Mouse (Mus musculus) limb, embryonic 12.5 days (tissue): Measurements from ENCODE around the gene Rpl7l1. TPM values are rescaled to one million over a fixed set of nuclear protein-coding genes. Genes with fewer than 3 reads are reported as not detected.

Experiments
- ATAC-seq: fragments of 200-750 bp; cut with Nextera tagmentation; 2 replicates; pipeline ENCODE4 v1.8.0; 2017; ENCODE audit warnings: low read depth, moderate TSS enrichment; ENCODE audit not compliant: insufficient number of reproducible peaks, insufficient read depth, low FRiP score, low TSS enrichment
- H3K27ac ChIP-seq: fragments of 300-500 bp; sonication (generic); 2 replicates; pipeline ENCODE4 v1.5.1; 2016; ENCODE audit warnings: mild to moderate bottlenecking, moderate library complexity
- H3K27me3 ChIP-seq: fragments of 300-500 bp; sonication (generic); 2 replicates; pipeline ENCODE4 v1.6.1; 2016; ENCODE audit warnings: mild to moderate bottlenecking, moderate library complexity
- H3K36me3 ChIP-seq: fragments of 300-500 bp; sonication (generic); 2 replicates; pipeline ENCODE4 v1.6.1; 2016; ENCODE audit warnings: mild to moderate bottlenecking, moderate library complexity
- H3K4me1 ChIP-seq: fragments of 300-500 bp; sonication (generic); replicated peaks from 2 replicates; pipeline ENCODE4 v1.6.1; 2016
- H3K4me2 ChIP-seq: fragments of 300-500 bp; sonication (generic); 2 replicates; pipeline ENCODE4 v1.6.1; 2016; ENCODE audit warnings: mild to moderate bottlenecking, moderate library complexity
- H3K4me3 ChIP-seq: fragments of 300-500 bp; sonication (generic); replicated peaks from 2 replicates; pipeline ENCODE4 v1.5.1; 2016; ENCODE audit warnings: mild to moderate bottlenecking
- H3K9ac ChIP-seq: fragments of 300-500 bp; sonication (generic); replicated peaks from 2 replicates; pipeline ENCODE4 v1.6.1; 2016; ENCODE audit warnings: mild to moderate bottlenecking, moderate library complexity
- H3K9me3 ChIP-seq: fragments of 300-500 bp; sonication (generic); 2 replicates; pipeline ENCODE4 v1.6.1; 2016; ENCODE audit warnings: mild to moderate bottlenecking, moderate library complexity
- WGBS: fragments of 180-500 bp; shearing (Covaris S2); methylation state at CpG from one replicate; pipeline ENCODE4 v1.1.7; 2016; 5-methylcytosine and 5-hydroxymethylcytosine counted together
- polyA plus RNA-seq: library from polyadenylated mRNA; unstranded; fragments of >200 nt; fragmentation: Nextera tagmentation; extraction: Ambion mirVana; gene quantifications from 2 replicates; pipeline ENCODE4 v1.2.1, GENCODE M21; 2016

The Rpl7l1 gene
- polyA plus RNA-seq = 179 and 210 TPM in 2 replicates

GRCm38 (mm10) chr17:46782341-46783221 is at the start of gene Rpl7l1:
Gene Rpl7l1, minus strand, starts transcription at chr17:46782672.
- ATAC-seq = peak; percentile 92
- Histone ChIP-seq H3K27me3 (no peaks in the 10 kb centered on the region), H3K9me3 (no peaks in the 10 kb centered on the region), H3K27ac (peak within 1 kb of the TSS; percentile 89), H3K4me3 (peak within 1 kb of the TSS; percentile 68), H3K4me2 (peak within 1 kb of the TSS; percentile 71), H3K9ac (peak within 1 kb of the TSS; percentile 80), H3K36me3 (peaks cover 35% of the 10 kb centered on the region), H3K4me1 (peaks cover 7% of the 10 kb centered on the region; the same call in 1 of the 2 replicates)
- WGBS = 1% methylated on average over 44 of the region's 44 CpGs

GRCm38 (mm10) chr17:46829856-46830535 is 47.5 kb upstream of the Rpl7l1 start:
- H3K9ac ChIP-seq = no peak overlapping the region
- ATAC-seq = no peak
- peaks cover 36% of the 10 kb centered on the region for H3K36me3 ChIP-seq

GRCm38 (mm10) chr17:46828935-46829334 is 46.5 kb upstream of the Rpl7l1 start:
- Histone ChIP-seq H3K4me1 (peaks cover 11% of the 10 kb centered on the region; the same call in 1 of the 2 replicates), H3K4me2 (no peak overlapping the region), H3K36me3 (peaks cover 47% of the 10 kb centered on the region)

More at GRCm38 (mm10) chr17:46829856-46830535, 47.5 kb upstream of the Rpl7l1 start:
- peaks cover 11% of the 10 kb centered on the region; the same call in 1 of the 2 replicates for H3K4me1 ChIP-seq
- H3K4me3 ChIP-seq = no peak overlapping the region
- H3K27me3 ChIP-seq = no peaks in the 10 kb centered on the region
- 88% methylated on average over 11 of the region's 11 CpGs for WGBS
- no peaks in the 10 kb centered on the region for H3K9me3 ChIP-seq
- no peak overlapping the region for H3K27ac ChIP-seq
- H3K4me2 ChIP-seq = no peak overlapping the region

GRCm38 (mm10) chr17:46823091-46823490 is 40.6 kb upstream of the Rpl7l1 start:
- Histone ChIP-seq H3K4me2 (no peak overlapping the region), H3K27ac (no peak overlapping the region), H3K4me3 (no peak overlapping the region), H3K36me3 (peaks cover 81% of the 10 kb centered on the region), H3K27me3 (no peaks in the 10 kb centered on the region), H3K4me1 (no peaks in the 10 kb centered on the region), H3K9ac (no peak overlapping the region), H3K9me3 (no peaks in the 10 kb centered on the region)
- WGBS = 93% methylated on average over 8 of the region's 8 CpGs
- ATAC-seq = no peak

More at GRCm38 (mm10) chr17:46828935-46829334, 46.5 kb upstream of the Rpl7l1 start:
- Histone ChIP-seq H3K27me3 (no peaks in the 10 kb centered on the region), H3K4me3 (no peak overlapping the region), H3K9ac (no peak overlapping the region), H3K9me3 (no peaks in the 10 kb centered on the region), H3K27ac (no peak overlapping the region)
- 92% methylated on average over 3 of the region's 3 CpGs for WGBS
- ATAC-seq = no peak

- H3K4me1 ChIP-seq = no peaks in the 10 kb centered on the region
- no peak overlapping the region for H3K4me3 ChIP-seq
- no peak for ATAC-seq
- H3K36me3 ChIP-seq = peaks cover 79% of the 10 kb centered on the region
- H3K9me3 ChIP-seq = no peaks in the 10 kb centered on the region
- no peak overlapping the region for H3K27ac ChIP-seq
- no peak overlapping the region for H3K9ac ChIP-seq
- 91% methylated on average over 7 of the region's 7 CpGs for WGBS
- H3K4me2 ChIP-seq = no peak overlapping the region
- no peaks in the 10 kb centered on the region for H3K27me3 ChIP-seq
Measured at GRCm38 (mm10) chr17:46820628-46821027, 38.2 kb upstream of the Rpl7l1 start.

- 86% methylated on average over 12 of the region's 12 CpGs for WGBS
- ATAC-seq = no peak
- no peak overlapping the region for H3K4me2 ChIP-seq
- H3K9ac ChIP-seq = no peak overlapping the region
- no peak overlapping the region for H3K4me3 ChIP-seq
- no peaks in the 10 kb centered on the region for H3K27me3 ChIP-seq
- no peak overlapping the region for H3K27ac ChIP-seq
- no peaks in the 10 kb centered on the region for H3K4me1 ChIP-seq
- no peaks in the 10 kb centered on the region for H3K9me3 ChIP-seq
- peaks cover 65% of the 10 kb centered on the region for H3K36me3 ChIP-seq
Measured at GRCm38 (mm10) chr17:46817734-46818158, 35.3 kb upstream of the Rpl7l1 start.

GRCm38 (mm10) chr17:46816306-46816705 is 33.8 kb upstream of the Rpl7l1 start:
- H3K4me1 ChIP-seq = no peaks in the 10 kb centered on the region
- H3K4me2 ChIP-seq = no peak overlapping the region
- no peak overlapping the region for H3K9ac ChIP-seq
- no peak overlapping the region for H3K4me3 ChIP-seq
- H3K27me3 ChIP-seq = no peaks in the 10 kb centered on the region
- 69% methylated on average over 13 of the region's 13 CpGs for WGBS
- H3K27ac ChIP-seq = no peak overlapping the region
- no peaks in the 10 kb centered on the region for H3K9me3 ChIP-seq
- no peak for ATAC-seq
- peaks cover 66% of the 10 kb centered on the region for H3K36me3 ChIP-seq

- Histone ChIP-seq H3K27me3 (no peaks in the 10 kb centered on the region), H3K9me3 (no peaks in the 10 kb centered on the region), H3K4me1 (no peaks in the 10 kb centered on the region), H3K36me3 (peaks cover 61% of the 10 kb centered on the region), H3K4me3 (no peak overlapping the region), H3K9ac (no peak overlapping the region), H3K27ac (no peak overlapping the region), H3K4me2 (no peak overlapping the region)
- no peak for ATAC-seq
- 87% methylated on average over 6 of the region's 6 CpGs for WGBS
Measured at GRCm38 (mm10) chr17:46814497-46814896, 32.0 kb upstream of the Rpl7l1 start.

GRCm38 (mm10) chr17:46813637-46814036 is 31.2 kb upstream of the Rpl7l1 start:
- H3K4me3 ChIP-seq = no peak overlapping the region
- no peaks in the 10 kb centered on the region for H3K9me3 ChIP-seq
- no peak for ATAC-seq
- H3K4me2 ChIP-seq = no peak overlapping the region
- H3K27ac ChIP-seq = no peak overlapping the region
- no peaks in the 10 kb centered on the region for H3K27me3 ChIP-seq
- no peaks in the 10 kb centered on the region for H3K4me1 ChIP-seq
- H3K36me3 ChIP-seq = peaks cover 60% of the 10 kb centered on the region
- no peak overlapping the region for H3K9ac ChIP-seq
- WGBS = 87% methylated on average over 8 of the region's 8 CpGs

- no peak for ATAC-seq
- Histone ChIP-seq H3K9ac (no peak overlapping the region), H3K4me2 (no peak overlapping the region), H3K27me3 (no peaks in the 10 kb centered on the region), H3K9me3 (no peaks in the 10 kb centered on the region), H3K27ac (no peak overlapping the region), H3K4me3 (no peak overlapping the region), H3K36me3 (peaks cover 63% of the 10 kb centered on the region), H3K4me1 (no peaks in the 10 kb centered on the region)
- 96% methylated on average over 1 of the region's 1 CpGs for WGBS
Measured at GRCm38 (mm10) chr17:46812442-46812841, 30.0 kb upstream of the Rpl7l1 start.

- no peak overlapping the region for H3K4me2 ChIP-seq
- H3K4me1 ChIP-seq = no peaks in the 10 kb centered on the region
- ATAC-seq = no peak
- H3K9me3 ChIP-seq = no peaks in the 10 kb centered on the region
- H3K27me3 ChIP-seq = no peaks in the 10 kb centered on the region
- H3K9ac ChIP-seq = no peak overlapping the region
- WGBS = 89% methylated on average over 3 of the region's 3 CpGs
- H3K36me3 ChIP-seq = peaks cover 72% of the 10 kb centered on the region
- no peak overlapping the region for H3K27ac ChIP-seq
- H3K4me3 ChIP-seq = no peak overlapping the region
Measured at GRCm38 (mm10) chr17:46810672-46811071, 28.2 kb upstream of the Rpl7l1 start.
